Mouse (Mus musculus) forebrain, embryonic 12.5 days (tissue): Measurements from ENCODE around the gene Mylip. TPM values are rescaled to one million over a fixed set of nuclear protein-coding genes. Genes with fewer than 3 reads are reported as not detected.

Experiments
- ATAC-seq: fragments of 200-750 bp; cut with Nextera tagmentation; 2 replicates; pipeline ENCODE4 v1.8.0; 2017; ENCODE audit warnings: moderate TSS enrichment; ENCODE audit not compliant: low FRiP score
- H3K27ac ChIP-seq: fragments of 300-500 bp; sonication (generic); 2 replicates; pipeline ENCODE4 v1.5.1; 2016; ENCODE audit warnings: mild to moderate bottlenecking
- H3K27me3 ChIP-seq: fragments of 300-500 bp; sonication (generic); 2 replicates; pipeline ENCODE4 v1.6.1; 2016; ENCODE audit warnings: mild to moderate bottlenecking
- H3K36me3 ChIP-seq: fragments of 300-500 bp; sonication (generic); replicated peaks from 2 replicates; pipeline ENCODE4 v1.6.1; 2016; ENCODE audit warnings: mild to moderate bottlenecking
- H3K4me1 ChIP-seq: fragments of 300-500 bp; sonication (generic); 2 replicates; pipeline ENCODE4 v1.6.1; 2016
- H3K4me2 ChIP-seq: fragments of 300-500 bp; sonication (generic); 2 replicates; pipeline ENCODE4 v1.6.1; 2016; ENCODE audit warnings: mild to moderate bottlenecking, moderate library complexity
- H3K4me3 ChIP-seq: fragments of 300-500 bp; sonication (generic); replicated peaks from 2 replicates; pipeline ENCODE4 v1.5.1; 2016; ENCODE audit warnings: mild to moderate bottlenecking
- H3K9ac ChIP-seq: fragments of 300-500 bp; sonication (generic); 2 replicates; pipeline ENCODE4 v1.6.1; 2016; ENCODE audit warnings: mild to moderate bottlenecking
- H3K9me3 ChIP-seq: fragments of 300-500 bp; sonication (generic); 2 replicates; pipeline ENCODE4 v1.6.1; 2016
- WGBS: fragments of 180-500 bp; shearing (Covaris S2); methylation state at CpG from one replicate; pipeline ENCODE4 v1.1.7; 2016; 5-methylcytosine and 5-hydroxymethylcytosine counted together
- polyA plus RNA-seq: library from polyadenylated mRNA; unstranded; fragments of >200 nt; fragmentation: Nextera tagmentation; extraction: Ambion mirVana; gene quantifications from 2 replicates; pipeline ENCODE4 v1.2.1, GENCODE M21; 2016

Mylip gene
- polyA plus RNA-seq, 1 experiment from 2014 or later, result 6.8 TPM

GRCm38 (mm10) chr13:45414031-45414430, 24.5 kb downstream of the Mylip start:
- WGBS, result 63% methylated on average over 9 of the region's 9 CpGs
- peaks cover 11% of the 10 kb centered on the region; the same call in 1 of the 2 replicates for H3K27me3 ChIP-seq
- no peak overlapping the region for H3K4me3 ChIP-seq
- 0 out of 2 replicates have a peak, but pooled peaks cover 10% of the 10 kb centered on the region for H3K36me3 ChIP-seq
- peaks cover 25% of the 10 kb centered on the region for H3K4me1 ChIP-seq
- no peak overlapping the region for H3K9ac ChIP-seq
- H3K27ac ChIP-seq, result no peak overlapping the region
- ATAC-seq, result no peak
- no peaks in the 10 kb centered on the region for H3K9me3 ChIP-seq
- H3K4me2 ChIP-seq, result no peak overlapping the region

DNA sequence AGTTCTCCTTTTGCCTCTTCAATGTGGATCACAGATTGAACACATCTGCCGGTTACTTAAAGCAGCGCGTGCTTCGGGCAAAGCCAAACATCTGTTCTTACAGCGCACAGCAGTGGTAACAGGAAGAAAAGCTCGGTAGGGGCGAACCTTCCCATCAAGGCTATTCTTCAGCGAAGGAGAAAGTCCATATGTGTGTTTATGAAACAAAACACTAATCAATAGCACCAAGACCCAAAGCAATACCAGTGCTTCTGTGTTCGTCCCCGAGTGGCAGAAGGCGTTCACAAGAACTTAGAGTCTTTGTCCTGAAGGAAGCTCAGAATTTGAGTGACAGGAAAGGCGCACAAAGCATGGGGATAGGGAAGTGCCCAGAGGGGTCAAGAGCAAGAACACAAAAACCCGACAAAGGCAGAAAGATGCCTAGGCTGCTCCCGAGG, 27.1 kb downstream of the Mylip start:
- 0 out of 2 replicates have a peak overlapping the region, but pooled peaks have one; percentile 4 for H3K4me3 ChIP-seq
- WGBS, result 16% methylated on average over 14 of the region's 14 CpGs
- peaks cover 11% of the 10 kb centered on the region; the same call in 1 of the 2 replicates for H3K27me3 ChIP-seq
- H3K27ac ChIP-seq, result peak overlapping the region; percentile 63
- H3K9me3 ChIP-seq, result no peaks in the 10 kb centered on the region
- no peak overlapping the region; the same call in 1 of the 2 replicates for H3K9ac ChIP-seq
- H3K4me1 ChIP-seq, result peaks cover 30% of the 10 kb centered on the region
- 0 out of 2 replicates have a peak, but pooled peaks cover 7% of the 10 kb centered on the region for H3K36me3 ChIP-seq
- ATAC-seq, result 0 out of 2 replicates have a peak, but pooled peaks have one; percentile 27
- peak overlapping the region; percentile 45 for H3K4me2 ChIP-seq

GRCm38 (mm10) chr13:45418986-45419385, 29.4 kb downstream of the Mylip start:
- Histone ChIP-seq H3K9me3 (no peaks in the 10 kb centered on the region), H3K27me3 (peaks cover 11% of the 10 kb centered on the region; the same call in 1 of the 2 replicates), H3K27ac (no peak overlapping the region), H3K9ac (no peak overlapping the region), H3K36me3 (no peaks in the 10 kb centered on the region), H3K4me2 (no peak overlapping the region), H3K4me3 (no peak overlapping the region), H3K4me1 (peaks cover 33% of the 10 kb centered on the region)
- 57% methylated on average over 12 of the region's 12 CpGs for WGBS
- ATAC-seq, result no peak

DNA sequence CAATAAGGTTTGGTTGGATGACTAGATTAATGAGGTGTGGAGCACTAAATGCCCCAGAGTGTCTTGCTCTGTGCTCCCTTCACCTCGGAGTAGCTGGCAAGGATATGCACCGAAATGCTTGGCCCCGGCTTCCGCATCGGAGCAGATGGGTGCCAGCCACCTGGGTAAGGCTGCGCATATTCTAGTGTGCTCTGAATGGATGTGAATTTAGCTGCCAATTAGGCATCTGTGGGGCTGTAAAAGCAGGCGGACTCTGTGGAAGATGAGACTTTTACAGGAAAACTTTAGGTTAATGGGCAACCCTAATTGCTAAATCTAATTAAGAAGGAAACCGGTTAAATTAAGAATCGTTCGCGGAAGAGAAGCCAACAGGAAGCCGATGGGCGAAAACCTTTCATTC, 32.7 kb downstream of the Mylip start:
- no peak; the same call in 1 of the 2 replicates for ATAC-seq
- Histone ChIP-seq H3K27me3 (0 out of 2 replicates have a peak, but pooled peaks cover 9% of the 10 kb centered on the region), H3K27ac (peak overlapping the region; percentile 70)

DNA sequence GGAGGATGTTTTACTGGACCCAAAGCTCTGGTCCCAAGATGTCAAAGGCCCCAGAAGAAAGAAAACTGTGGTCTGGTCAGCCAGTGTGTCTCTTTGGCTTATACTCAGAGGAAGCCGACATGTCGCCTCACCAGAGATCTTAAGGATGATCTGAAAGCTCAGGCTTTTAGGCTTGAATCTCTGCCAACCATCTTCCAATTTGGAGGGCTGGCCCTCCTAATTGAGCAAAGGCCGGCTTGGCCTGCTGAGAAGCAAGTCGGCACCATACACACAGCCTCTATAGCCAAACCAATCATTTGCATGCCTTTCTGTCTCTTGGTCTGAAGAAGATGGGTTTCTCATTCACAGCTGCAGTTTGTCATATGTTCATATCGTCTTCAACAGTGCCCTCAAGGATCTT, 33.2 kb downstream of the Mylip start:
- Histone ChIP-seq H3K9me3 (no peaks in the 10 kb centered on the region), H3K4me1 (peaks cover 15% of the 10 kb centered on the region), H3K4me2 (0 out of 2 replicates have a peak overlapping the region, but pooled peaks have one; percentile 13), H3K9ac (no peak overlapping the region), H3K27ac (peak overlapping the region; percentile 70), H3K27me3 (0 out of 2 replicates have a peak, but pooled peaks cover 8% of the 10 kb centered on the region), H3K36me3 (no peaks in the 10 kb centered on the region), H3K4me3 (no peak overlapping the region)
- no peak; the same call in 1 of the 2 replicates for ATAC-seq
- WGBS, result 64% methylated on average over 5 of the region's 5 CpGs

More for the DNA sequence above, 32.7 kb downstream of the Mylip start:
- no peak overlapping the region for H3K4me3 ChIP-seq
- peaks cover 20% of the 10 kb centered on the region for H3K4me1 ChIP-seq
- 0 out of 2 replicates have a peak overlapping the region, but pooled peaks have one; percentile 13 for H3K4me2 ChIP-seq
- 53% methylated on average over 13 of the region's 13 CpGs for WGBS
- H3K9ac ChIP-seq, result no peak overlapping the region
- H3K36me3 ChIP-seq, result no peaks in the 10 kb centered on the region
- H3K9me3 ChIP-seq, result no peaks in the 10 kb centered on the region

- H3K4me2 ChIP-seq, result no peak overlapping the region
- H3K9ac ChIP-seq, result no peak overlapping the region
- no peak overlapping the region for H3K27ac ChIP-seq
- H3K4me1 ChIP-seq, result peaks cover 10% of the 10 kb centered on the region
- H3K36me3 ChIP-seq, result no peaks in the 10 kb centered on the region
- no peaks in the 10 kb centered on the region for H3K9me3 ChIP-seq
- no peak for ATAC-seq
- 77% methylated on average over 5 of the region's 5 CpGs for WGBS
- H3K27me3 ChIP-seq, result 0 out of 2 replicates have a peak, but pooled peaks cover 5% of the 10 kb centered on the region
- no peak overlapping the region for H3K4me3 ChIP-seq
Observed at GRCm38 (mm10) chr13:45423905-45424304, 34.4 kb downstream of the Mylip start.

DNA sequence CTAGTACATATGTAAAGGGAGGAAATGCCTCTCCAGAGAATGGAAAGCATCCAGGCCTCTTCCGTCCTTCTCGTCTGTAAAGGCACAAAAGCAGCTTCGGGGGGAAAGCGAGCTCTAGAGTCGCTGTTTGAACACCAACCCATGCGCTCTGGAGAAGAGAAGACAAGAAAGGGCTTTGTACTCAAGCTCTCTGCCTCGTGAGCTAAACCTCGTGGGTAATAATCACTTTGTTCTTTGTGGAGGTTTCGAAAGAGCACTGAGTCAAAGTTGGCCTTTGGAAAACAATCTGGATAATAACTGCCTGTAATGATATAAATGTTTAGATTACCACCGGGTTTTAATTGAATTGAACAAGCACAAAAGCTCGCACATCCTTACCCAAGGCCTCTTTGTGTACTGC, 39.7 kb downstream of the Mylip start:
- Histone ChIP-seq H3K4me3 (no peak overlapping the region), H3K27ac (no peak overlapping the region), H3K27me3 (0 out of 2 replicates have a peak, but pooled peaks cover 5% of the 10 kb centered on the region), H3K9ac (no peak overlapping the region), H3K9me3 (no peaks in the 10 kb centered on the region), H3K4me1 (no peaks in the 10 kb centered on the region; the same call in 1 of the 2 replicates), H3K4me2 (no peak overlapping the region), H3K36me3 (no peaks in the 10 kb centered on the region)
- ATAC-seq, result no peak
- 20% methylated on average over 11 of the region's 11 CpGs for WGBS

DNA sequence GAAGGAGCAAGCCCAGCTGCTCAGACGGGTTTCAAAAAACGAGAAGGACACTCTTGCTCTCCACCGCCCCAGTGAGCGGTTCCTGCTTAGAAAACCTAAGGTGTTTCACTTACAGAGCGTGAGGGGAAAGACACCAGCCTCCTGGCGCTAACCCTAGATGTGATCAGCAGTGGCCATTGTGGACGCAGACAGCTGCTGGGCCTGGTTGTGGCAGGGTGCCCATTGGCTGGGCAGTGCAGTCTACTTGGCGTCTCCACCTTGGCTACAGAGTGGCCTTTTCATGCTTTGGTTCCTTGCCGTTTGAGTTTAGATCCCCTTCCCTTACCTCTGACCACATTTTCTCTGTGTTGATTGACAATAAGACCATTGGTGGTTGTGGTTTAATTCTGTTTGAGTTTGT, 47.6 kb downstream of the Mylip start:
- Histone ChIP-seq H3K9ac (no peak overlapping the region), H3K9me3 (no peaks in the 10 kb centered on the region), H3K4me2 (no peak overlapping the region), H3K4me3 (no peak overlapping the region), H3K27me3 (no peaks in the 10 kb centered on the region; the same call in 1 of the 2 replicates), H3K27ac (no peak overlapping the region), H3K4me1 (no peaks in the 10 kb centered on the region), H3K36me3 (no peaks in the 10 kb centered on the region)
- ATAC-seq, result no peak
- whole genome bisulfite sequencing, result 88% methylated on average over 9 of the region's 9 CpGs

GRCm38 (mm10) chr13:45438853-45439252, 49.3 kb downstream of the Mylip start:
- H3K4me1 ChIP-seq, result 0 out of 2 replicates have a peak, but pooled peaks cover 1% of the 10 kb centered on the region
- H3K9ac ChIP-seq, result no peak overlapping the region
- no peaks in the 10 kb centered on the region for H3K36me3 ChIP-seq
- ATAC-seq, result no peak
- H3K27me3 ChIP-seq, result peaks cover 4% of the 10 kb centered on the region; the same call in 1 of the 2 replicates
- H3K27ac ChIP-seq, result no peak overlapping the region
- 89% methylated on average over 6 of the region's 6 CpGs for WGBS
- H3K4me3 ChIP-seq, result no peak overlapping the region
- no peak overlapping the region for H3K4me2 ChIP-seq
- H3K9me3 ChIP-seq, result no peaks in the 10 kb centered on the region

GRCm38 (mm10) chr13:45440226-45440625, 50.7 kb downstream of the Mylip start:
- Histone ChIP-seq H3K9me3 (no peaks in the 10 kb centered on the region), H3K36me3 (no peaks in the 10 kb centered on the region), H3K4me1 (0 out of 2 replicates have a peak, but pooled peaks cover 3% of the 10 kb centered on the region), H3K27me3 (peaks cover 4% of the 10 kb centered on the region; the same call in 1 of the 2 replicates), H3K4me2 (no peak overlapping the region), H3K4me3 (no peak overlapping the region), H3K27ac (no peak overlapping the region), H3K9ac (no peak overlapping the region)
- 90% methylated on average over 5 of the region's 5 CpGs for WGBS
- no peak for ATAC-seq

DNA sequence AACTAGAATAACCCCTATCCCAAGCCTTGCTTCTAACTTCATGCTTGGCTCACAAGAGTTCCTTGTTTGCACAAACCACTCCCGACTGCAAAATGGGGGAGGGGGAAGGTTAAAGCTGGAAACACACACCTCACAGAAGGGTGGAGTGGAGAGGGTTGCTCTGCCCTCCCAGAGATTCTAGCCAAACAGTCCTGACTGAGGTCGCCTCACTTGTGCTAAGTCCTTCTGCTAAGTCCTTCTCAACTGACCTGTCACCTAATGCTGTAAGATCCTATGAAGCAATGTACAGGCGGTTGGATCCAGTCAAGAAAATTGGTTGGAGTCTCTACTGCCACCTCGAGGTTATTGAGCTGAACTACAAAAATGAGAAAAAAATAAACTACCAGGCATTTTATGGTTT, 52.9 kb downstream of the Mylip start:
- WGBS, result 27% methylated on average over 4 of the region's 4 CpGs
- H3K4me3 ChIP-seq, result no peak overlapping the region
- H3K27ac ChIP-seq, result no peak overlapping the region
- no peaks in the 10 kb centered on the region for H3K36me3 ChIP-seq
- H3K4me2 ChIP-seq, result no peak overlapping the region
- no peak overlapping the region for H3K9ac ChIP-seq
- ATAC-seq, result no peak
- H3K27me3 ChIP-seq, result peaks cover 4% of the 10 kb centered on the region; the same call in 1 of the 2 replicates
- no peaks in the 10 kb centered on the region for H3K9me3 ChIP-seq
- H3K4me1 ChIP-seq, result 0 out of 2 replicates have a peak, but pooled peaks cover 3% of the 10 kb centered on the region

GRCm38 (mm10) chr13:45442918-45443535, 53.5 kb downstream of the Mylip start:
- Histone ChIP-seq H3K4me1 (0 out of 2 replicates have a peak, but pooled peaks cover 3% of the 10 kb centered on the region), H3K9me3 (no peaks in the 10 kb centered on the region), H3K4me3 (no peak overlapping the region), H3K9ac (no peak overlapping the region), H3K27ac (no peak overlapping the region), H3K27me3 (peaks cover 4% of the 10 kb centered on the region; the same call in 1 of the 2 replicates), H3K36me3 (no peaks in the 10 kb centered on the region), H3K4me2 (no peak overlapping the region)
- 72% methylated on average over 8 of the region's 8 CpGs for WGBS
- no peak for ATAC-seq
